Mouse (Mus musculus) testis, adult 2 months (tissue): ENCODE measurements around the gene Bcl2l11.

ENCODE experiments used
- CTCF ChIP-seq: fragments of 200-500 bp; IDR thresholded peaks from 2 replicates; pipeline ENCODE4 v1.5.1; 2012; ENCODE audit warnings: low read depth, mild to moderate bottlenecking, inconsistent platforms, low read length, moderate library complexity; ENCODE audit not compliant: control insufficient read depth, insufficient read depth, insufficient replicate concordance
- POLR2A ChIP-seq: fragments of 200-500 bp; IDR thresholded peaks from 2 replicates; pipeline ENCODE4 v1.6.1; 2012; ENCODE audit warnings: low read depth, mild to moderate bottlenecking, inconsistent platforms, low read length, moderate library complexity; ENCODE audit not compliant: control insufficient read depth

- TF ChIP-seq CTCF (no peak), POLR2A (no peak)
These were observed 48.9 kb upstream of the Bcl2l11 start for GRCm38 (mm10) chr2:128076936-128077335.
